Mouse (Mus musculus) B cell, adult 62 days (primary cell): ENCODE measurements around the gene Cypt14. TPM values are rescaled to one million over a fixed set of nuclear protein-coding genes. Genes with fewer than 3 reads are reported as not detected.

Source experiments
- total RNA-seq: library from RNA; stranded (reverse); gene quantifications from 4 replicates; pipeline ENCODE4 v1.2.4, GENCODE M21; 2023

The Cypt14 gene
- total RNA-seq: not detected in 4 replicates

DNA sequence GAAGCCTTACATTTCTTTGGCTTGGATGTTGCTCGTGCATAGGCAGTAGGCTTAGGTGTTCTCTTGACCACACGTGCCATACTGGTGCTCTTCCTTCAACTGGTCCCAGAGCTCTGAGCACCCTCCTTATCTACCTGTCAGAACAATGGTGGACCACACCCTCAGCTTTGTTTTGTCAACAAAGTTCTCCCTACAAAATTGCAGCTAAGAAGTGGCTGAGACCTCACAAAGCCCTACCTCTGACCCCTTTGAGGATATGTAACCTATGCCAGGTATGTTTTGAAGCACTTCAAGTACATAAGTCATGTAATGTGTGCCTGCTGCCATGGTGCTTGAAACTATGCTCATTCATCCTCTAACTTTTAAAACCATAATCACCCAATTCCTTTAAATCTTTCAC is at the start of gene Cypt14:
Cypt14 (minus strand) TSS at position 101 of the 400 bp plus-strand sequence.

